Mouse (Mus musculus) forelimb bud, embryonic 11.5 days (tissue): ENCODE measurements at regions not wholly inside any gene's neighbourhood (a gene's known extent, or its start where the extent isn't known, plus 50 kb on each side); places are given as distances from the start of the nearest gene placed in this dataset.

Experiments
- DNase-seq: peaks from one replicate; pipeline ENCODE4 v3.0.0-alpha.2; 2012; ENCODE audit warnings: low read depth, low spot score

DNA sequence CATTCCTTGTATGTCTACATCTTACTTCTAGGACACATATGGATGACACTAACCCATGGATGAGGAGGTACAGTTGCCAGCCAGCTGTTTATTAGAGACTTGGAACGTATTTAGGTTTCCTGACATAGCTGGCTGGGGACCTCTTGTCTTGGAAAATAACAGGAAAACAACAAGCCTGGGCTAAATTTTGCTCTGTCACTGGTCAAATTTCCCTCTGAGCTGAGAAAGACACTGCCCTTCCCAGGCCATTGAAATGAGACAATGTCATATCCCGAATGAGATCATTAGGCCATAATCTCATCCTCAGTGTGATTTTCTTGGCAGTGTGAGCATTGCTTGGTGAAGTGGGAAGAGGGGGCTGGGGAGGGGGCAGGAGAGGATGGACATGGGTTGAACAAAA is 321.9 kb upstream of the Pard3b start:
- DNase-seq: no peak

DNA sequence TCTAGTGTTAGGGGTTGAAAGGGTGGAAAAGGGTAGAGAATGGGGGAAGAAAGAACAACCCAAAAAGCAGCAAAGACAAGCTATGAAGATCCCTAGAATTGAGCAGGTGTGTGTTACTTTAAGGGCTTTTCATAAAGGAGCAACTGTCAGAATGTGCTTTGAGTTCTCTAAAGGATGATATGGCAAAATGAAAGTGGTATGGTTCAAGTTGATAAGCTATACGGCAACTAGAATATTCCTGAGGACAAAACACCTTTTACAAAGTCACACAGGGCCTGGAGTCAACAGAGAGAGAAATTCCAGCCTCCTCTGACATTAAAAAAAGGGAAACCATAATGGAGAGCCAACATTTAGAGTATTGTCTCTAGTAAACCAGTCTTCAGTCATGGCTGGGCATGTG is 320.6 kb upstream of the Pard3b start:
- DNase-seq: no peak

DNA sequence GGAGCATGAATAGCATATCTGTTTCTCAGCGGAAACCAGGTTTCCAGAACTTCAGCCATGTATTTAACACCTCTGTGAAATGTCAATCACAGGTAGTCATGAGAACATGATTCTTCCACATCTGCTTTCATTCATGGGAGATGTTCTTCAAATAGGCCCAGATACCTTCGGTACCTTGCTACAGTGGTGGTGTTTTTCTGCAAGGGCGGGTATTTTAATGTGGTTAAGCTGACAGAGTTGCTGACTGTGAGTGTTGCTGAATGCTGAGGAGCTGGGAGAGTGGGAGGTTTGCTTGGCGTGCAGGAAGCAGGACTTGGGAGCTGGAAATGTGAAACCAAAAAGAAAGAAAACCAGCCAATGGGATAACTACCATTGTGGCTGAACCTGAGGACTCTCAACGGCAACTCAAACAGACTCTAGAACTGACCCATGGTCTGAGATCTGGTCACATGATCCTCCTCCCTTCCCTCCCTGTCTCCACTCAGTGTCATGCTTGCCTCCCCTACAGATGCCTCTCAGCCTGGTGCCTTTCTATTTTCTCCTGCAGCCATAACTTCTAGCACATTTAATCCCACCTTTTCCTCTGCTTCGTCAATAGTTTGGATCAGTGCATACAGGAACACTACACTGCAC is 317.0 kb upstream of the Pard3b start:
- DNase-seq: peak; percentile 69

GRCm38 (mm10) chr1:61331456-61331855 is 307.2 kb upstream of the Pard3b start:
- DNase-seq: peak; percentile 44

DNA sequence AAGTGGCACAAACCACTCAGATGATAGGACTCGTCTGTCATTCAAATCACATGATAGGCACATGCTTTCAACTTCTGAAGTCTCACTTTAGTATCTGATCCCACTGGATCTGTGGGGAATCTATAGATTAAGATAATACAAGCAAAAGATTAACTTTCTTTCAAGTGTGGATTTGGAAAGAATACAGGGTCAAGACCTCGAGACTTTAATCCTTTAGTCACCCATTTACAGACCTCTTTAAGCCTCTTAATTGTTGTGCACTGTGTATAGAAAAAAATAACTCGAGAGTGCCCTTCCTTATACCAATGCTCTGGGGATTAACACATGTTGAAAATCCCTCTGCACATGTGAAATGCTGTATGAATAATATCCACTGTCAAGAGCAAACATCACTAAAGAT is 306.7 kb upstream of the Pard3b start:
- no peak for DNase-seq

DNA sequence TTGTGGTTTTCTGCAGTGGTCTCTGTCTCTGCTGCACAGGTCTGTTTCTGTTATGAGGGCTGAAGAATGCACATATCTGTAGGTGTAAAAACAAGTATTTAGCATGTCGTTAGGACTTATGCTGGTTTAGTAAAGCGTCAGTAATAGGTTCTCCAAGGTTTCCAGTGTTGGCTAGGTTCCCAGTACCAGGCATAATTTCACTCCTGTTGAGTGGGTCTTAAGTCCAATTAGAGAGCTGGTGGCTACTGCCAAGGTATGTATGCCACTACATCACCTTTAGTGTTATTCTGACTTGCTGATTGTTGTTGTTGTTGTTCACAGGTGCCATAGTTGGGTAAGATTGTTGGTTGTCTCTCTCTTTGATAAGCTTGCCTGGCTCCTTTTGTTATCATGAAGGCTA is 302.3 kb upstream of the Pard3b start:
- DNase-seq: no peak

- no peak for DNase-seq
Observed at GRCm38 (mm10) chr1:61352921-61353320, 285.7 kb upstream of the Pard3b start.

GRCm38 (mm10) chr1:61353481-61353880 is 285.1 kb upstream of the Pard3b start:
- peak; percentile 17 for DNase-seq

- no peak for DNase-seq
Observed at GRCm38 (mm10) chr1:61355241-61355640, 283.4 kb upstream of the Pard3b start.

DNA sequence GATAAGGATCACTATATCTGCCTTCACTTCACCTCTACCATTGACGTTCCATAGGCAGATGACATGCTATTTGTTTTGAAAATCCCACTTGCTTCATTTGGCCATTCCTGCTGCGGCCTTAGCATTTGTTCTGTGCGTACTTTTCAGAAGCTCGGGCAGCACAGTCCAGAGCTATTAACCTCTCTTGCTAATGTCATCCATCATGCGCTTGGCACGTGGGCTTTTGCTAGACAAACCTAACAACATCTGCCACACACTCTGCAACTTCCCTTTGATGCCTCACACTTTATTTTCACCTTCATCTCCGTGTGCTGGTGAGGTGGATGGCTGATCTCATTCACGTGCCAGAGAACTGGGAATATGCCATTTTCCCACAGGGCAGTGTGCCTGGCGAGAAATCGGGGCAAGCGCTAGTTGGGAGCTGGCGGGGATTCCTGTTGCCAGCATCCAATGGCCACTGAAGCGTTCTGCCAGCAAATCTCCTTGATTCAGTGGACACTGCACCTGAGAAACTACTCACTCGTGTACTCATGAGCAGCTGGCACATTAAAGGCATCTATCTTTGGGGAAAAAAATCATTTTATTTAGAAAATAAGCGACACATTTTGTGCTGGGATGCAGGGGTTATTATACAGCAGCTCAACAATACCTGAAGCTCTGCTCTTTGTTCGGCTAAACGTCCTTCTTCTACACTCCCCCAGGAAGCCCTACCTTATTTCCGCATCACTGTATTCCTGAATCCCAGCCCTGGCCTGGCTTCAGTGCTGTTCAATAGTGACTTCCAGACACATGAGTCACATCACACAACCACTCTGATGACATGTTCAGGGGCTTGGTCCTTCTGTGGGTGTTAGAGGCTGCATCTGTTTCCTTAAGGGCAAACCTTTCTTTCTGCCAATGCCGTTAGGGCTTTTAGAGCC is 279.4 kb upstream of the Pard3b start:
- no peak for DNase-seq

DNA sequence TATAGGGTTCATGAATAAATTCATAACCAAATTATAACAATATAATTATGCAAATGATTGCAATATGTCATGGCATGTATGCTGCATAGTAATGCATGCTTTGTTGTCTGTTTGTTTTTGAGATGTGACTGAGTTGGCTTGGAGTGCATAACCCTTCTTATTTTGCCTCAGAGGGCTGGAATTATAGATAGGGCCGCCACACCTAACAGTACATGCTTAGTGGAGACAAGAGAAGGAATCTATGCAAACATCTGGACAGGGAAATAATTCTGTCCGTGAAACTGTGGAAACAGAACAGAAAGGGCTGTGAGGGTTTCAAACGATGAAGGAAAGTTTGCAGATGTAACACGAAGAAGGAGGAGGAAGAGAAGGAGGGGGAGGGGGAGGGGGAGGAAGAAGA is 266.0 kb upstream of the Pard3b start:
- no peak for DNase-seq

DNA sequence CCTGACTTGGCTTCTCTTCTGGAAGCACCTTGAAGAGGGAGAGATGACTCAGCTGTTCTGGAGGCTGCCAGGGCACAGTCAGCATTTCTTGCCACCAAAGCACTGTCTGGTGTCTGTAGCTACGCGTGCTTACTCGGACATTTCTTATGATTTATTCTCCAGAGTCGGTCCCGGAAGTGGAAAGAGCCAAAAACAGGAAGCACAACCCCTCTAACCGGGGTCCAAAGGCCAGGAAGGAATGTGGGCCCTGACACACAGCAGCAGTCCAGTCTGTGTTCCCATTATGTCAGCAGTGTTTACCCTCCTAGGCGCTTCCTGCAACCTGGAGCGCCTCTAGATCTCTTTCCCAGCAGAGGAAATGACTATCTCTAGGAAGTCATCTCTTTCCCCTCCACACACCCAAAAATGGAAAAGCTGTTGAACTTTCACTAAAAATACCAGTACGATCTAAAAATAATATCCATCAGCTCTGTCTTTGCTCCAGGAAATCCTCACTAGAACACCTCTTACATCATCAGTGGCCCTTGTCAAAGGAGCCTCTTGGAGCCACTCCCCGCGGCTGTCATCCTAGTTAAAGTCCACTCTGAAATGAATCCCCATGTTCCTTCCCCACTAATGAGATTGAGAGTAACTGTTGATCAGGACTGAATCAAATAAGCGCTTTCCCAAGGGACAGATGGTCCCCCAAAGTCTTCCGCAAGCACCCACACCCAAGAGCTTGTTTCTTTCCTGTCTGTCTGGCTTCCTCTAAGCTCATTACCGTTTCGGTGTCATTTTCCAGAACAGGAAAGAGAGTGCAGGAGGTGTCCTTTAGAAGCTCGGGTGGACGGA is 264.7 kb upstream of the Pard3b start:
- no peak for DNase-seq

GRCm38 (mm10) chr1:61376417-61376816 is 262.2 kb upstream of the Pard3b start:
- DNase-seq: no peak

DNA sequence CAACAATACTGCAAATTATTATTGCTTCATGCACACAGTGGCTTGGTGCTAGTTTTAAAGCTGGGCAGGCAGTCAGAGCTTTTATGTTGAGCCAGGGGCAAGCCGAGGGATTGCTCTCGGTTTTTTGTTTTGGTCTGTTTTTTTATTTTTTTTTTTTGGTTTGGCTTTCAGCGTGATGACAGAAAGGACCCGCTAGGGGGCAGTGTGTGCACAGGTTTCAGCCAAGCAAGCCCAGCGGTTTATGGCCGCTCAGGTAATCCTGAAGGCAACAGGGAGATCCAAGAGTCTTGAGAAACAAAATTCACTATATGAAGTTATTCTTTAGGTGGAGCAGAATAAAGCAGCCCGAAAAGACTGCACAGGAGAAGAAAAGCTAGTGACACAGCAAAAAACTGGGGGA is 261.6 kb upstream of the Pard3b start:
- DNase-seq: peak; percentile 90

DNA sequence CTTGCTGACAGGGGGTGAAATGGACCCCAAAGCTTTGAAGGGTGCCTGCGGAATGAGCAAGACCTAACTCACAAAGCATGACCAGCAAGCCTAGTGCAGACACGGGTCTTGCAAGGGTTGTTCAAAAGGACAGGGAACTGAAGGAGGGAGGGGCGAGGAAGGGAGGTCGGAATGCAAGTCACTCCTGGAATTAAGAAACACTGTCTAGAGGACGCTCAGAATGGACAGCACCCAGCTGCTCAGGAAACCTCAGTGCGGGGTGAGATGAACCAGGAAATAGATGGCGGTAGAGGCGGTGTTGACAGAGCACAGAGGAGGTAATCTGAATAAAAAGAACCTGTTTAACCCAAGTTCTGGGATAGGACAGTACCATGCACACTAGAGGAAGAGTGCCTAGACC is 260.4 kb upstream of the Pard3b start:
- no peak for DNase-seq

GRCm38 (mm10) chr1:61379771-61380517 is 258.7 kb upstream of the Pard3b start:
- DNase-seq: no peak

- no peak for DNase-seq
Observed at GRCm38 (mm10) chr1:61387587-61387986, 251.0 kb upstream of the Pard3b start.

- DNase-seq: no peak
Observed at GRCm38 (mm10) chr1:61397796-61398195, 240.8 kb upstream of the Pard3b start.

GRCm38 (mm10) chr1:61402339-61402738 is 236.3 kb upstream of the Pard3b start:
- DNase-seq: no peak

DNA sequence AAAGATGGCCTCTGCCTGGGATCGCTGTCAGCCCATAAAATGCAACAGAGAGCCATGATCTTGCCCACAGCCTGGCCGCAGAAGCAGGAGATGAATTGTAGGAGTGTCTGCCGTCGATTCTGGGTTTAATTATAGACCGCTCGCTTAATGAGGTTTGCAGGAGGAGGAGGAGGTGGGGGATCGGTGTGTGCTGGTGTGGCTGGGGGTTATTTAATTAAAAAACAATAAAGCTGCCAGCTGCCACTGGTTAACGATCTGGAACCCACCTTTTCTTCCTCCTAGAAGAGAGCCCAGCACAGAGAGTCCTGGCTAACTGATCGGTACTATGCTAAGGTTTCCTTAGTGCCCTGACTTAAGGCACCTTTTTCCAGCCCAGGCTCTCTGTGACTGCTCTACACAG is 231.4 kb upstream of the Pard3b start:
- peak; percentile 62 for DNase-seq

GRCm38 (mm10) chr1:61414772-61415171 is 223.9 kb upstream of the Pard3b start:
- DNase-seq: no peak
